ENCODE assay signal across 7 mouse cellular contexts in genomic region chr13:107890866-107891821, GRCm38 (mm10).
DNase-seq lines count a peak whose midpoint lies in the region; ATAC-seq and TF ChIP-seq lines count a peak whose summit lies in the region.

No protein-coding gene starts in this region.

- peaks cover 36% of the 10 kb centered on the region for H3K4me1 ChIP-seq in embryonic facial prominence, embryonic 10.5 days
- peaks cover 28% of the 10 kb centered on the region for H3K4me1 ChIP-seq in limb, embryonic 13.5 days
- H3K4me1 ChIP-seq in midbrain, embryonic 13.5 days (replicated peaks) = peaks cover 25% of the 10 kb centered on the region
- no peaks in the 10 kb centered on the region for H3K4me1 ChIP-seq in small intestine, adult 2 months (ENCODE audit: control insufficient read depth, insufficient read depth, insufficient read length, low read length)

- no peak for TF ChIP-seq CTCF in small intestine, adult 2 months (IDR thresholded peaks at IDR 0.05; ENCODE audit: extremely low read depth, insufficient read length, insufficient replicate concordance, low read depth, low read length)

- H3K4me3 ChIP-seq in embryonic facial prominence, embryonic 10.5 days = peak overlapping the region; percentile 97
- peak overlapping the region; percentile 80 for H3K4me3 ChIP-seq in limb, embryonic 13.5 days
- peak overlapping the region; percentile 86 for H3K4me3 ChIP-seq in midbrain, embryonic 13.5 days (replicated peaks)
- H3K4me3 ChIP-seq in small intestine, adult 2 months (ENCODE audit: low read depth, low read length) = peak overlapping the region; percentile 77

- peak overlapping the region; percentile 79 for H3K9ac ChIP-seq in limb, embryonic 13.5 days
- H3K9ac ChIP-seq in midbrain, embryonic 13.5 days (replicated peaks) = peak overlapping the region; percentile 90

- under 1% methylated on average over 95 of the region's 95 CpGs for WGBS in embryonic facial prominence, embryonic 10.5 days
- under 1% methylated on average over 95 of the region's 95 CpGs for WGBS in limb, embryonic 13.5 days
- WGBS in midbrain, embryonic 13.5 days = under 1% methylated on average over 88 of the region's 95 CpGs
- under 1% methylated on average over 95 of the region's 95 CpGs for WGBS in small intestine, adult 2 months

- ATAC-seq in limb, embryonic 13.5 days (ENCODE audit: low FRiP score, low read depth) = peak; percentile 2
- ATAC-seq in midbrain, embryonic 13.5 days = no peak; the same call in none of the 2 replicates

- peaks cover 23% of the 10 kb centered on the region for H3K27me3 ChIP-seq in embryonic facial prominence, embryonic 10.5 days (replicated peaks; ENCODE audit: low read depth, poor library complexity, severe bottlenecking)
- peaks cover 16% of the 10 kb centered on the region for H3K27me3 ChIP-seq in limb, embryonic 13.5 days
- peaks cover 8% of the 10 kb centered on the region for H3K27me3 ChIP-seq in midbrain, embryonic 13.5 days
- H3K27me3 ChIP-seq in small intestine, adult 2 months (ENCODE audit: control insufficient read depth, insufficient read depth, low read length) = peaks cover 7% of the 10 kb centered on the region; the same call in 1 of the 2 replicates

- H3K36me3 ChIP-seq in embryonic facial prominence, embryonic 10.5 days (replicated peaks) = no peaks in the 10 kb centered on the region
- no peaks in the 10 kb centered on the region for H3K36me3 ChIP-seq in limb, embryonic 13.5 days
- no peaks in the 10 kb centered on the region for H3K36me3 ChIP-seq in midbrain, embryonic 13.5 days
- H3K36me3 ChIP-seq in small intestine, adult 2 months (ENCODE audit: control insufficient read depth, insufficient read depth, low read length) = no peaks in the 10 kb centered on the region

- peak overlapping the region; percentile 88 for H3K4me2 ChIP-seq in limb, embryonic 13.5 days (replicated peaks)
- peak overlapping the region; percentile 76 for H3K4me2 ChIP-seq in midbrain, embryonic 13.5 days (replicated peaks)

- H3K27ac ChIP-seq in embryonic facial prominence, embryonic 10.5 days (replicated peaks) = peak overlapping the region; percentile 96
- peak overlapping the region; percentile 94 for H3K27ac ChIP-seq in limb, embryonic 13.5 days
- H3K27ac ChIP-seq in midbrain, embryonic 13.5 days = peak overlapping the region; percentile 99
- H3K27ac ChIP-seq in small intestine, adult 2 months (ENCODE audit: insufficient read depth, low read depth, low read length) = peak overlapping the region; percentile 85

- peak; percentile 82 for DNase-seq in adrenal gland, postnatal 10 days
- peak; percentile 84 for DNase-seq in embryonic facial prominence, embryonic 10.5 days (ENCODE audit: low spot score)
- peak; percentile 98 for DNase-seq in heart, adult 11 months
- DNase-seq in kidney, adult 18-20 months = peak; percentile 84

- H3K9me3 ChIP-seq in embryonic facial prominence, embryonic 10.5 days = no peaks in the 10 kb centered on the region
- no peaks in the 10 kb centered on the region for H3K9me3 ChIP-seq in limb, embryonic 13.5 days
- H3K9me3 ChIP-seq in midbrain, embryonic 13.5 days = no peaks in the 10 kb centered on the region

- TF ChIP-seq POLR2A in small intestine, adult 2 months (IDR thresholded peaks at IDR 0.05; ENCODE audit: low read depth, low read length) = no peak
